ENCODE assay signal across 9 mouse cellular contexts in the genomic region with DNA sequence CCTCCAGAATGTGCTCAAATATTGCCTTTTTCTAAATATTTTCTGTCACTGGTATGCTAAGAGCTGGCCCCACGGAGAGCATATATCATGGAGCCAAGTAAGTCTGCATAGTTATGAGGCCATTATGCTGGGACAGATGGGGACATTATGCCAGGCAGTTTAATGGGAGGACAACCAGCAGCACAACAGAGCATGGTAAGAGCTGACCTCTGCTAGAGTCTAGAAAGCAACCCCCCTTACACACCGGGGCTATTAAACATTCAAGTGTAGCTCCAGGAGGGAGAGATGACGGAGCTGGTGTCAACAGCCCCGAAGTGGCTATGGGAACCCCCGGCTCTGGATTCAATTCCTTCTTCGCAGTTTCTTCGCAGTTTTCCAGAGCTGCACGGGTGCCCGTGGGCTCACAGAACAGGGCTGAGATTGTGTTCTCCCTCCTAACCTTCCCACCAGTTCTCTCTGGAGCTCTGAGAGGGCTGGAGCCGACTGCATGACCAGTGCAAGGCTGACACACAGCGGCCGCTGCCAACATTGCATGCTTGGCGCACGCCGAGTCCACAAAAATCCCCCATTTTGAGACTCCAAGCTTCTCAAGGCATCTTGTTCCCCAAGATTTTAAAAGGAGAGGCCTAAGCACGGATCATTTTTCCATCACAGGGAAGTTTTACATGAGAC.
A peak's percentile ranks its signal among the peaks of the same experiment; 100 is the strongest.
DNase-seq lines count a peak whose midpoint lies in the region; ATAC-seq and TF ChIP-seq lines count a peak whose summit lies in the region.
"Had no signal": no experiment of that assay in that cellular context is flagged by ENCODE, and none has a peak within 500 bp of the region (broad histone marks: within the 10 kb centered on the region; RNA-seq: fewer than 3 reads in every experiment).

No protein-coding gene starts in this region.

- TF ChIP-seq POLR2A in bone marrow macrophage, adult 2 months (IDR thresholded peaks at IDR 0.05; ENCODE audit: borderline replicate concordance, low read depth, low read length), result no peak
- TF ChIP-seq POLR2A in embryonic fibroblast, embryonic 13.5 days (IDR thresholded peaks at IDR 0.05; ENCODE audit: low read depth, low read length), result no peak

- peak; percentile 41 for DNase-seq in heart, postnatal 0 days (ENCODE audit: low spot score)
- DNase-seq in heart, adult 11 months, result no peak
- peak; percentile 82 for DNase-seq in limb, embryonic 10.5 days (ENCODE audit: low spot score)
- peak; percentile 83 for DNase-seq in neural tube, embryonic 11.5 days (ENCODE audit: low spot score)
- no peak for DNase-seq in thymus, postnatal 25 days

- H3K4me2 ChIP-seq in heart, postnatal 0 days (ENCODE audit: low read depth, low read length), result no peak overlapping the region
- no peak overlapping the region for H3K4me2 ChIP-seq in intestine, embryonic 16.5 days (ENCODE audit: low read depth, low read length)
- peak overlapping the region; percentile 3; the same call in 1 of the 2 replicates for H3K4me2 ChIP-seq in neural tube, embryonic 11.5 days (ENCODE audit: low read depth)

- peak; percentile 39; the same call in 1 of the 2 replicates for ATAC-seq in heart, postnatal 0 days (ENCODE audit: insufficient read depth, low read depth)
- ATAC-seq in intestine, embryonic 16.5 days, result 0 out of 2 replicates have a peak, but pooled peaks have one; percentile 46
- peak; percentile 36; the same call in 1 of the 2 replicates for ATAC-seq in neural tube, embryonic 11.5 days (ENCODE audit: insufficient read depth, low FRiP score, low TSS enrichment)

- H3K27ac ChIP-seq in heart, postnatal 0 days (ENCODE audit: low read depth), result no peak overlapping the region
- H3K27ac ChIP-seq in bone marrow macrophage, adult 2 months (ENCODE audit: insufficient read depth, low read depth, low read length), result no peak overlapping the region
- H3K27ac ChIP-seq in embryonic fibroblast, embryonic 13.5 days (ENCODE audit: insufficient read depth, low read length), result no peak overlapping the region
- no peak overlapping the region for H3K27ac ChIP-seq in intestine, embryonic 16.5 days (ENCODE audit: low read length)
- H3K27ac ChIP-seq in limb, embryonic 10.5 days, result no peak overlapping the region
- no peak overlapping the region for H3K27ac ChIP-seq in neural tube, embryonic 11.5 days (ENCODE audit: low read depth, low read length)

- no peak overlapping the region for H3K9ac ChIP-seq in heart, postnatal 0 days (replicated peaks; ENCODE audit: low read depth, low read length)
- H3K9ac ChIP-seq in intestine, embryonic 16.5 days (ENCODE audit: low read depth, low read length), result no peak overlapping the region
- no peak overlapping the region for H3K9ac ChIP-seq in neural tube, embryonic 11.5 days (ENCODE audit: low read length)

- no peaks in the 10 kb centered on the region for H3K27me3 ChIP-seq in heart, postnatal 0 days (ENCODE audit: control insufficient read depth, insufficient read depth, low read length)
- no peaks in the 10 kb centered on the region for H3K27me3 ChIP-seq in intestine, embryonic 16.5 days (replicated peaks; ENCODE audit: control insufficient read depth, insufficient read depth, low read length)
- H3K27me3 ChIP-seq in limb, embryonic 10.5 days (ENCODE audit: low read depth, poor library complexity, severe bottlenecking), result no peaks in the 10 kb centered on the region
- no peaks in the 10 kb centered on the region for H3K27me3 ChIP-seq in neural tube, embryonic 11.5 days (ENCODE audit: control insufficient read depth, insufficient read depth, low read length)

- TF ChIP-seq EP300 in heart, postnatal 0 days (IDR thresholded peaks at IDR 0.05; ENCODE audit: low read depth), result no peak

- H3K4me1 ChIP-seq in heart, postnatal 0 days (ENCODE audit: control insufficient read depth, insufficient read depth), result no peaks in the 10 kb centered on the region
- H3K4me1 ChIP-seq in bone marrow macrophage, adult 2 months (ENCODE audit: control insufficient read depth, insufficient read depth, low read length), result no peaks in the 10 kb centered on the region
- peaks cover 5% of the 10 kb centered on the region; the same call in 1 of the 2 replicates for H3K4me1 ChIP-seq in embryonic fibroblast, embryonic 13.5 days (ENCODE audit: control insufficient read depth, insufficient read depth, low read length)
- no peaks in the 10 kb centered on the region for H3K4me1 ChIP-seq in intestine, embryonic 16.5 days (ENCODE audit: control insufficient read depth, insufficient read depth, low read length)
- peaks cover 9% of the 10 kb centered on the region for H3K4me1 ChIP-seq in limb, embryonic 10.5 days
- H3K4me1 ChIP-seq in neural tube, embryonic 11.5 days (ENCODE audit: control insufficient read depth, insufficient read depth, low read length), result peaks cover 10% of the 10 kb centered on the region; the same call in 1 of the 2 replicates

- H3K9me3 ChIP-seq in heart, postnatal 0 days (replicated peaks; ENCODE audit: control insufficient read depth, low read length), result no peaks in the 10 kb centered on the region
- no peaks in the 10 kb centered on the region for H3K9me3 ChIP-seq in intestine, embryonic 16.5 days (ENCODE audit: control insufficient read depth, low read length)
- no peaks in the 10 kb centered on the region for H3K9me3 ChIP-seq in limb, embryonic 10.5 days (replicated peaks)
- no peaks in the 10 kb centered on the region for H3K9me3 ChIP-seq in neural tube, embryonic 11.5 days (ENCODE audit: control insufficient read depth, low read length)

- peak; percentile 85 for TF ChIP-seq CTCF in heart, postnatal 0 days (IDR thresholded peaks at IDR 0.05; ENCODE audit: low read depth)
- TF ChIP-seq CTCF in bone marrow macrophage, adult 2 months (IDR thresholded peaks at IDR 0.05; ENCODE audit: low read depth, low read length), result peak; percentile 18; the same call in 1 of the 2 replicates
- peak; percentile 92 for TF ChIP-seq CTCF in embryonic fibroblast, embryonic 13.5 days (IDR thresholded peaks at IDR 0.05; ENCODE audit: borderline replicate concordance, insufficient read depth, low read length)

- no peak overlapping the region for H3K4me3 ChIP-seq in heart, postnatal 0 days (ENCODE audit: low read depth, low read length)
- H3K4me3 ChIP-seq in bone marrow macrophage, adult 2 months (ENCODE audit: insufficient read depth, low read length), result no peak overlapping the region
- no peak overlapping the region for H3K4me3 ChIP-seq in embryonic fibroblast, embryonic 13.5 days (ENCODE audit: insufficient read depth, low read length)
- H3K4me3 ChIP-seq in intestine, embryonic 16.5 days (ENCODE audit: low read length), result no peak overlapping the region
- H3K4me3 ChIP-seq in limb, embryonic 10.5 days, result no peak overlapping the region
- no peak overlapping the region for H3K4me3 ChIP-seq in neural tube, embryonic 11.5 days (ENCODE audit: low read depth, low read length)

- H3K36me3 ChIP-seq in heart, postnatal 0 days (replicated peaks; ENCODE audit: control insufficient read depth, insufficient read depth, low read length), result peaks cover 48% of the 10 kb centered on the region
- peaks cover 6% of the 10 kb centered on the region; the same call in 1 of the 2 replicates for H3K36me3 ChIP-seq in intestine, embryonic 16.5 days (ENCODE audit: control insufficient read depth, insufficient read depth, low read length)
- no peaks in the 10 kb centered on the region for H3K36me3 ChIP-seq in limb, embryonic 10.5 days
- no peaks in the 10 kb centered on the region for H3K36me3 ChIP-seq in neural tube, embryonic 11.5 days (ENCODE audit: control insufficient read depth, insufficient read depth, low read length)
- H3K36me3 ChIP-seq: G1E had no signal

- 28% methylated on average over 16 of the region's 16 CpGs for WGBS in heart, postnatal 0 days
- WGBS in intestine, embryonic 16.5 days, result 30% methylated on average over 16 of the region's 16 CpGs
- 24% methylated on average over 16 of the region's 16 CpGs for WGBS in limb, embryonic 10.5 days
- 19% methylated on average over 16 of the region's 16 CpGs for WGBS in neural tube, embryonic 11.5 days

Comparison
In these comparisons a context has a peak if more than half of its experiments do, and no peak if none do; other contexts are left out.
1. DNase-seq: peak in heart, postnatal 0 days (single experiment), limb, embryonic 10.5 days (single experiment) and neural tube, embryonic 11.5 days (single experiment); none in heart, adult 11 months (single experiment) and thymus, postnatal 25 days (single experiment).
2. CTCF ChIP-seq: peak in every context shown above with its lines; median percentile 92 in embryonic fibroblast, embryonic 13.5 days; 85 in heart, postnatal 0 days; 18 in bone marrow macrophage, adult 2 months.
3. Peak in every context shown above with its lines, with median percentiles within 50 percentile points of each other: ATAC-seq.